Mouse (Mus musculus): Measurements from ENCODE around the gene Prdx6. TPM values are rescaled to one million over a fixed set of nuclear protein-coding genes. Genes with fewer than 3 reads are reported as not detected.

The Prdx6 gene
- polyA plus RNA-seq (2015; fragmentation: Nextera tagmentation; extraction: Ambion mirVana): 414 and 461 TPM in 2 replicates

DNA sequence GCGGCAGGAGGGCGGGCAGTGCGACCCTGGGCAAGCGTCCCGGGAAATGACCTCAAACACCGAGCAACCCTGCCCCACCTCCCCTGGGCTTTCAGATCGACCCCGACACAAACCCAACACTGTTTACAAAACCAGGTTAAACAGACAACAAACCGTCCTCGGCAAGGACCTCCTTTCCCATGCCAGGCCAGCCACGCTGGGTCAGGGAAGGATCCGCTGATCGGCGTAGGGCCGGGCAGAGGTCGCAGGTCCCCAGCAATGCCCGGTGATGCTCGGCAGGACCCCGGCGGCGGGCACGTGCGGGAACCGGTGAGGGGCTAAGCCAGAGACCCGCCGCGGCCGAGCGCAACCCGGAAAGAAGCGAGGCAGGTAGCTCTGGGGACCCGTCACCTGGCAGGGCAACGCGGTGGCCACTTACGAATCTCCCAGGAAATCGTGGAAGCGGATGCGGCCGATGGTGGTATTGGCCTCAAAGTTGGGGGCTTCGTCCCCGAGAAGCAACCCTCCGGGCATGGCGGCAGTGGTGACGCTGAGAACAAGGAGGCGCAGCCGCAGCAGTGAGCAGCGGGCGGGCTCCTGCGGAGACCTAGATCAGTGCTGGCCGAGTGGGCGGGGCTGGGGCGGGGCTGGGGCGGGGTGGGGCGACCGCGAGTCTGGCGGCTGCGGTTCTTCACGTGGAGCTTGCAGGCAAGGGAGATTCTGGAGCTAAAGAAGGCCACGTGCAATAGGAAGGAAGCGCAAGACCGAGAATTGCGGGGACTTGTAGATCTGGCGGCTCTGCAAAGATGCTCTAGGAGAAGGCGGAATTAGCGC is at the start of gene Prdx6:
Gene Prdx6, minus strand, starts transcription at position 616 of the 813 bp plus-strand sequence.
- H3K27me3 ChIP-seq (replicated peaks): no peaks in the 10 kb centered on the region

GRCm38 (mm10) chr1:161288256-161288655 is 37.2 kb upstream of the Prdx6 start:
- H3K4me1 ChIP-seq: no peaks in the 10 kb centered on the region
- 48% methylated on average over 12 of the region's 12 CpGs for WGBS
- H3K27ac ChIP-seq: no peak overlapping the region
- H3K9me3 ChIP-seq: no peaks in the 10 kb centered on the region
- no peak overlapping the region for H3K4me3 ChIP-seq (replicated peaks)
- no peak overlapping the region for H3K4me2 ChIP-seq
- H3K36me3 ChIP-seq: no peaks in the 10 kb centered on the region
- H3K27me3 ChIP-seq (replicated peaks): no peaks in the 10 kb centered on the region
- ATAC-seq (ENCODE audit: insufficient read depth, low FRiP score, low read depth): no peak
- H3K9ac ChIP-seq: no peak overlapping the region

More for the DNA sequence above, at the start of gene Prdx6:
- under 1% methylated on average over 64 of the region's 66 CpGs for WGBS
- no peaks in the 10 kb centered on the region for H3K9me3 ChIP-seq
- peak within 1 kb of the TSS; percentile 72 for H3K4me2 ChIP-seq
- H3K27ac ChIP-seq: peak within 1 kb of the TSS; percentile 67
- peak within 1 kb of the TSS; percentile 66 for H3K4me3 ChIP-seq (replicated peaks)
- peak; percentile 94 for ATAC-seq (ENCODE audit: insufficient read depth, low FRiP score, low read depth)
- H3K4me1 ChIP-seq: peaks cover 18% of the 10 kb centered on the region
- peak within 1 kb of the TSS; percentile 76 for H3K9ac ChIP-seq
- H3K36me3 ChIP-seq: peaks cover 10% of the 10 kb centered on the region; the same call in 1 of the 2 replicates

- Histone ChIP-seq H3K4me3 (replicated peaks) (no peak overlapping the region), H3K27ac (no peak overlapping the region), H3K4me2 (no peak overlapping the region), H3K4me1 (no peaks in the 10 kb centered on the region), H3K9me3 (no peaks in the 10 kb centered on the region), H3K27me3 (replicated peaks) (no peaks in the 10 kb centered on the region), H3K36me3 (no peaks in the 10 kb centered on the region), H3K9ac (no peak overlapping the region)
- 24% methylated on average over 11 of the region's 11 CpGs for WGBS
- no peak for ATAC-seq (ENCODE audit: insufficient read depth, low FRiP score, low read depth)
Observed at GRCm38 (mm10) chr1:161286726-161287310, 35.8 kb upstream of the Prdx6 start.

- no peak overlapping the region for H3K9ac ChIP-seq
- no peak overlapping the region for H3K4me2 ChIP-seq
- H3K27ac ChIP-seq: no peak overlapping the region
- no peak overlapping the region for H3K4me3 ChIP-seq (replicated peaks)
- no peak; the same call in 1 of the 2 replicates for ATAC-seq (ENCODE audit: insufficient read depth, low FRiP score, low read depth)
- H3K27me3 ChIP-seq (replicated peaks): no peaks in the 10 kb centered on the region
- 81% methylated on average over 3 of the region's 3 CpGs for WGBS
- H3K9me3 ChIP-seq: no peaks in the 10 kb centered on the region
- H3K36me3 ChIP-seq: no peaks in the 10 kb centered on the region
- H3K4me1 ChIP-seq: no peaks in the 10 kb centered on the region
Observed at GRCm38 (mm10) chr1:161281054-161281688, 30.2 kb upstream of the Prdx6 start.

- Histone ChIP-seq H3K4me2 (no peak overlapping the region), H3K4me1 (no peaks in the 10 kb centered on the region), H3K27ac (no peak overlapping the region), H3K36me3 (no peaks in the 10 kb centered on the region), H3K9ac (no peak overlapping the region), H3K9me3 (no peaks in the 10 kb centered on the region), H3K27me3 (replicated peaks) (no peaks in the 10 kb centered on the region), H3K4me3 (replicated peaks) (no peak overlapping the region)
- WGBS: 43% methylated on average over 6 of the region's 6 CpGs
- peak; percentile 22; the same call in 1 of the 2 replicates for ATAC-seq (ENCODE audit: insufficient read depth, low FRiP score, low read depth)
Observed at GRCm38 (mm10) chr1:161279244-161279908, 28.4 kb upstream of the Prdx6 start.

GRCm38 (mm10) chr1:161273486-161273885 is 22.5 kb upstream of the Prdx6 start:
- no peak for ATAC-seq (ENCODE audit: insufficient read depth, low FRiP score, low read depth)
- H3K27me3 ChIP-seq (replicated peaks): no peaks in the 10 kb centered on the region
- 86% methylated on average over 1 of the region's 1 CpGs for WGBS
- H3K36me3 ChIP-seq: no peaks in the 10 kb centered on the region
- no peak overlapping the region for H3K4me3 ChIP-seq (replicated peaks)
- H3K4me1 ChIP-seq: no peaks in the 10 kb centered on the region
- no peaks in the 10 kb centered on the region for H3K9me3 ChIP-seq
- H3K4me2 ChIP-seq: no peak overlapping the region
- no peak overlapping the region for H3K27ac ChIP-seq
- H3K9ac ChIP-seq: no peak overlapping the region

GRCm38 (mm10) chr1:161271461-161271810 is 20.4 kb upstream of the Prdx6 start:
- H3K9ac ChIP-seq: no peak overlapping the region
- H3K36me3 ChIP-seq: no peaks in the 10 kb centered on the region
- no peak overlapping the region for H3K27ac ChIP-seq
- no peak overlapping the region for H3K4me2 ChIP-seq
- no peak for ATAC-seq (ENCODE audit: insufficient read depth, low FRiP score, low read depth)
- WGBS: 76% methylated on average over 2 of the region's 2 CpGs
- H3K4me1 ChIP-seq: no peaks in the 10 kb centered on the region
- H3K27me3 ChIP-seq (replicated peaks): no peaks in the 10 kb centered on the region
- no peak overlapping the region for H3K4me3 ChIP-seq (replicated peaks)
- H3K9me3 ChIP-seq: no peaks in the 10 kb centered on the region

GRCm38 (mm10) chr1:161270776-161271460 is 19.9 kb upstream of the Prdx6 start:
- H3K4me2 ChIP-seq: no peak overlapping the region
- ATAC-seq (ENCODE audit: insufficient read depth, low FRiP score, low read depth): no peak
- H3K4me3 ChIP-seq (replicated peaks): no peak overlapping the region
- H3K9me3 ChIP-seq: no peaks in the 10 kb centered on the region
- no peak overlapping the region for H3K27ac ChIP-seq
- no peak overlapping the region for H3K9ac ChIP-seq
- no peaks in the 10 kb centered on the region for H3K27me3 ChIP-seq (replicated peaks)
- H3K36me3 ChIP-seq: no peaks in the 10 kb centered on the region
- WGBS: 77% methylated on average over 4 of the region's 4 CpGs
- no peaks in the 10 kb centered on the region for H3K4me1 ChIP-seq

- Histone ChIP-seq H3K9me3 (no peaks in the 10 kb centered on the region), H3K27me3 (replicated peaks) (no peaks in the 10 kb centered on the region), H3K9ac (no peak overlapping the region), H3K4me1 (no peaks in the 10 kb centered on the region), H3K4me2 (no peak overlapping the region), H3K36me3 (no peaks in the 10 kb centered on the region), H3K27ac (no peak overlapping the region; the same call in 1 of the 2 replicates), H3K4me3 (replicated peaks) (no peak overlapping the region)
- 54% methylated on average over 4 of the region's 4 CpGs for WGBS
- no peak for ATAC-seq (ENCODE audit: insufficient read depth, low FRiP score, low read depth)
Observed at GRCm38 (mm10) chr1:161269346-161269745, 18.3 kb upstream of the Prdx6 start.

DNA sequence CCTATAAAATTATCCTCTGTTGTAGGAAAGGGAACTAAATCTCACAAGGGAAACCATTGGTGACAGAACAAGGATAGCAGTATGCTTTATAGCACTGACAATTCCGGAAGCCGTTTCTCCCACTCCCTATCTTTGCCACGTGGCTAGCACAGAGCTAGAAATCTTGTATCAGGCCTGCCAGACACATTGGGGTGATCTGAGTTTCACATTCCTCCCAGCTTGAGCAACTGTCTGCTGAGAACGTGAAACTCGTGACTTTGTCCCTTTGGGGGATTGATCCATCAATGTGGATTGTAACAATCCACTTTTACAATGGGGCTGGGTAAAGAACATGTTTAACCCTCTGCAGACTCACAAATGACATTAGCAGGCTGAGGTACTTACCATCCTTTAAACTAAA is 17.9 kb upstream of the Prdx6 start:
- ATAC-seq (ENCODE audit: insufficient read depth, low FRiP score, low read depth): no peak
- Histone ChIP-seq H3K4me3 (replicated peaks) (no peak overlapping the region), H3K4me2 (no peak overlapping the region), H3K27ac (no peak overlapping the region; the same call in 1 of the 2 replicates), H3K9ac (no peak overlapping the region), H3K27me3 (replicated peaks) (no peaks in the 10 kb centered on the region), H3K36me3 (no peaks in the 10 kb centered on the region), H3K4me1 (no peaks in the 10 kb centered on the region), H3K9me3 (no peaks in the 10 kb centered on the region)
- WGBS: 61% methylated on average over 5 of the region's 5 CpGs

DNA sequence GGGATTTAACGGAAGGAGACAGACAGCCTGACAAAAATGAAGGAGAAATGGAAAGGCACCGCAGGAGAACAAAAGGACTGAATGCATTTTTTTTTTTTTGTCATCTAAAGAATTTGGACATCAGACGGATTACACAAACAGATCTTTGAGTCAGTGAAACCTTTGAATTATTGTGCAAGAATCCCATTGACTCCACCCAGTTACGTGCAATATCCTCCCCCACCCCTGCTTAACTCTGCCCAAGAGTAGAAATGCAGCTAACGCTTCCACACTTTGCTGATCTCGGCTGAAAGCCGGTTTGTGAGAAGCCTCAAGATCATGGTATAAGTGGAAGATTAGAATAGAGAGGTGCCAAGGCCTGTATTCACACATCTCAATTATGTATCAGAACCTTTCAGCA is 17.1 kb upstream of the Prdx6 start:
- H3K36me3 ChIP-seq: no peaks in the 10 kb centered on the region
- no peak for ATAC-seq (ENCODE audit: insufficient read depth, low FRiP score, low read depth)

More for the DNA sequence above, 17.1 kb upstream of the Prdx6 start:
- H3K27me3 ChIP-seq (replicated peaks): no peaks in the 10 kb centered on the region
- no peak overlapping the region for H3K9ac ChIP-seq
- H3K4me3 ChIP-seq (replicated peaks): no peak overlapping the region
- H3K4me2 ChIP-seq: no peak overlapping the region
- WGBS: 60% methylated on average over 7 of the region's 7 CpGs
- no peaks in the 10 kb centered on the region for H3K4me1 ChIP-seq
- no peak overlapping the region for H3K27ac ChIP-seq
- H3K9me3 ChIP-seq: no peaks in the 10 kb centered on the region

All from stomach, embryonic 15.5 days (tissue).